Mouse (Mus musculus) embryonic facial prominence, embryonic 15.5 days (tissue): ENCODE results near the gene Hexa. TPM values are rescaled to one million over a fixed set of nuclear protein-coding genes. Genes with fewer than 3 reads are reported as not detected.

ENCODE experiments used
- ATAC-seq: fragments of 200-750 bp; cut with Nextera tagmentation; 2 replicates; pipeline ENCODE4 v1.8.0; 2017; ENCODE audit warnings: low read depth, moderate TSS enrichment; ENCODE audit not compliant: insufficient number of reproducible peaks, low FRiP score, low TSS enrichment
- H3K27ac ChIP-seq: fragments of 300-500 bp; sonication (generic); replicated peaks from 2 replicates; pipeline ENCODE4 v1.5.1; 2015; ENCODE audit warnings: mild to moderate bottlenecking, inconsistent platforms
- H3K27me3 ChIP-seq: fragments of 300-500 bp; sonication (generic); 2 replicates; pipeline ENCODE4 v1.6.1; 2015; ENCODE audit warnings: inconsistent platforms
- H3K36me3 ChIP-seq: fragments of 300-500 bp; sonication (generic); 2 replicates; pipeline ENCODE4 v1.6.1; 2015; ENCODE audit warnings: mild to moderate bottlenecking, inconsistent platforms
- H3K4me1 ChIP-seq: fragments of 300-500 bp; sonication (generic); 2 replicates; pipeline ENCODE4 v1.6.1; 2015; ENCODE audit warnings: inconsistent platforms
- H3K4me2 ChIP-seq: fragments of 300-500 bp; sonication (generic); replicated peaks from 2 replicates; pipeline ENCODE4 v1.6.1; 2015; ENCODE audit warnings: mild to moderate bottlenecking, inconsistent platforms
- H3K4me3 ChIP-seq: fragments of 300-500 bp; sonication (generic); replicated peaks from 2 replicates; pipeline ENCODE4 v1.5.1; 2015; ENCODE audit warnings: mild to moderate bottlenecking, inconsistent platforms
- H3K9ac ChIP-seq: fragments of 300-500 bp; sonication (generic); 2 replicates; pipeline ENCODE4 v1.6.1; 2015; ENCODE audit warnings: inconsistent platforms
- H3K9me3 ChIP-seq: fragments of 300-500 bp; sonication (generic); replicated peaks from 2 replicates; pipeline ENCODE4 v1.6.1; 2016; ENCODE audit warnings: inconsistent platforms
- WGBS: fragments of 180-500 bp; shearing (Covaris S2); methylation state at CpG from one replicate; pipeline ENCODE4 v1.1.7; 2015; 5-methylcytosine and 5-hydroxymethylcytosine counted together
- polyA plus RNA-seq: library from polyadenylated mRNA; unstranded; fragments of >200 nt; fragmentation: Nextera tagmentation; extraction: Ambion mirVana; gene quantifications from 2 replicates; pipeline ENCODE4 v1.2.1, GENCODE M21; 2015

The Hexa gene
- polyA plus RNA-seq, 1 experiment from 2014 or later: 91.5 TPM

DNA sequence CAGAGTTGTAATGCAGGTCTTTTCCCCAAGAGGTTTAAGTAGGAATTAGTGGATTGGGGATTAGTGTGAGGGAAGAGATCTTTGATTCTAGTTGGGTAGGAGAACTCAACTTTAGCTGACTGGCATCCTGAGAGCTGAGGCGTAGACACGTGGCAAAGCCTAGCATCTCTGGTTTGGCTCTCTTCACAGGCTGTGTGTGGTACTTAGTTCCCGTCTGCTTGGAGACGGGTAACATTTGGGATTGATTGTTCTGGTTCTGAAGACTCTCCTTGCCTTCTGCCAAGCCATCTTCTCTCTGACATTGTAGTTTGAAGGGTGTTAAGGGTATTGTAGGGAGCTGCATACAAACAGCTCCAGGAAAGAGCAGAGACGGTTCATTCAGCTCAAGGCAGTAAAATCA lies 13.3 kb downstream of the Hexa start:
- Histone ChIP-seq H3K36me3 (peaks cover 21% of the 10 kb centered on the region; the same call in 1 of the 2 replicates), H3K27me3 (no peaks in the 10 kb centered on the region), H3K4me3 (no peak overlapping the region), H3K4me1 (no peaks in the 10 kb centered on the region), H3K27ac (no peak overlapping the region), H3K9me3 (no peaks in the 10 kb centered on the region), H3K9ac (no peak overlapping the region), H3K4me2 (no peak overlapping the region)
- 73% methylated on average over 5 of the region's 5 CpGs for WGBS
- no peak for ATAC-seq

GRCm38 (mm10) chr9:59553719-59554118 lies 14.4 kb downstream of the Hexa start:
- Histone ChIP-seq H3K9ac (no peak overlapping the region), H3K4me3 (no peak overlapping the region), H3K4me1 (no peaks in the 10 kb centered on the region), H3K9me3 (no peaks in the 10 kb centered on the region), H3K27me3 (no peaks in the 10 kb centered on the region), H3K4me2 (no peak overlapping the region), H3K27ac (no peak overlapping the region), H3K36me3 (peaks cover 24% of the 10 kb centered on the region; the same call in 1 of the 2 replicates)
- WGBS: 85% methylated on average over 4 of the region's 4 CpGs
- ATAC-seq: no peak

DNA sequence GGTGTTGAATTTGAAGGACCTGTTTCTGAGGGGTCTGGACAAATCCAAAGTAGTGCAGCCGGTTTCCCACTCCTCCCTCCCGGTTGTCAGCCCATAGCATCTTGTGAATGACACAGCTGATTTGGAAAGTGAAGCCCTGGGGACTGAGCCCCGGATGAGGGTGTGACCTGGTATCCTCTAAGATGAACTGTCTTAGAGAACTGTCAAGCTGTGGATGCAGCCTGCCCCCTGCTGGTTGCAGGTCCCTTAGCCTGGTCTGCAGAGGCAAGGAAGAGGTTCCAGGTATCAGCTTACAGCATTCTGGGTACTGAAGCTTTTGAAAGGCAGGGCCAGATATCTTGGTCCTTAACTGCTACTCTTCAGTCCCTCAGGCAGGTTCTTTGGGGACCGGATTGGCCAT lies 26.3 kb downstream of the Hexa start:
- no peaks in the 10 kb centered on the region for H3K27me3 ChIP-seq
- 22% methylated on average over 4 of the region's 4 CpGs for WGBS
- peaks cover 43% of the 10 kb centered on the region for H3K36me3 ChIP-seq
- no peaks in the 10 kb centered on the region for H3K9me3 ChIP-seq
- H3K9ac ChIP-seq: no peak overlapping the region
- H3K4me1 ChIP-seq: no peaks in the 10 kb centered on the region
- no peak overlapping the region for H3K4me3 ChIP-seq
- H3K27ac ChIP-seq: no peak overlapping the region
- no peak for ATAC-seq
- H3K4me2 ChIP-seq: no peak overlapping the region

GRCm38 (mm10) chr9:59567111-59567510 lies 27.8 kb downstream of the Hexa start:
- no peaks in the 10 kb centered on the region for H3K27me3 ChIP-seq
- WGBS: 29% methylated on average over 6 of the region's 6 CpGs
- ATAC-seq: 0 out of 2 replicates have a peak, but pooled peaks have one; percentile 43
- no peaks in the 10 kb centered on the region for H3K4me1 ChIP-seq
- no peak overlapping the region for H3K9ac ChIP-seq
- H3K4me2 ChIP-seq: no peak overlapping the region
- no peak overlapping the region for H3K27ac ChIP-seq
- H3K9me3 ChIP-seq: no peaks in the 10 kb centered on the region
- H3K36me3 ChIP-seq: peaks cover 34% of the 10 kb centered on the region
- no peak overlapping the region for H3K4me3 ChIP-seq

DNA sequence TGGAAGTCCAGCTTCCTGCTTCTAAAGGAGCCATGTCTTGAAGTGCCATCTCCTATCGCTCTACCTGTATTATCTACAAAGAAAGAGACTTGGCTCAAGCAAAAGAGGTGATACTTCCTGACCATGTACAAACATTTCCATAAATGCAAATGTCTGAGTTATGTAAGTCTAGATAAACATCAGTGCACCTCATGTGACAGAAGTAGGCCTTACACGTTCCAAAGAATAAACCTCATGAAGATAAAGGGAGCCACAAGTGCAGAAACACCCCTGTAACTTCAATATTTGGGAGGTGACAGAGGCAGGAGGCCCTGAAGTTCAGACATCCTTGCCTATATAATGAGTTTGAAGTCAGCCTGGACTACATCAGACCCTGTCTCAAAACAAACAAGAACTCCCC lies 32.5 kb downstream of the Hexa start:
- no peaks in the 10 kb centered on the region for H3K36me3 ChIP-seq
- WGBS: 76% methylated on average over 2 of the region's 2 CpGs
- H3K27me3 ChIP-seq: peaks cover 6% of the 10 kb centered on the region
- H3K27ac ChIP-seq: no peak overlapping the region
- H3K4me2 ChIP-seq: no peak overlapping the region
- H3K9me3 ChIP-seq: no peaks in the 10 kb centered on the region
- no peak overlapping the region for H3K9ac ChIP-seq
- H3K4me3 ChIP-seq: no peak overlapping the region
- no peak for ATAC-seq
- no peaks in the 10 kb centered on the region for H3K4me1 ChIP-seq

DNA sequence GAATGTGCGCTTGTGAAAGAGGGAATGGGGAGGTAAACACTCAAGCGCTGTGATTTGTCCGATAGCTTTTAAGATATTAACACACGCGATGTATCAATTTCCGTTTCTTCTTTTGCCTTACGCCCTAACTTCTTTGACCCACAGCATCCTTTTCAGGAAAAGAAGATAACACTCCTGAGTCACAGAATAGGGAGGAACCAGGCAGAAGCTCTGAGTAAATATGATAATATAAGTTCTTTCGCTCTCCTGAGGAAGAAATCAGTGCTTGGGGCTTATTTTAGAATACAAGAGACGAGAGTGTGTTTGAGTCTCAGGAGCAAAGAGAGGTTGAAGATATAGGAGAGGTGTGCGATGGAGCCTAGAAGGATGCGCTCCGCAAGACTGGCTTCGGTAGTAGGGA lies 38.1 kb downstream of the Hexa start:
- Histone ChIP-seq H3K4me1 (peaks cover 16% of the 10 kb centered on the region), H3K4me3 (peak overlapping the region; percentile 50), H3K27me3 (peaks cover 27% of the 10 kb centered on the region), H3K9me3 (no peaks in the 10 kb centered on the region), H3K4me2 (peak overlapping the region; percentile 90), H3K27ac (no peak overlapping the region), H3K36me3 (no peaks in the 10 kb centered on the region), H3K9ac (no peak overlapping the region)
- no peak for ATAC-seq
- 14% methylated on average over 13 of the region's 13 CpGs for WGBS

DNA sequence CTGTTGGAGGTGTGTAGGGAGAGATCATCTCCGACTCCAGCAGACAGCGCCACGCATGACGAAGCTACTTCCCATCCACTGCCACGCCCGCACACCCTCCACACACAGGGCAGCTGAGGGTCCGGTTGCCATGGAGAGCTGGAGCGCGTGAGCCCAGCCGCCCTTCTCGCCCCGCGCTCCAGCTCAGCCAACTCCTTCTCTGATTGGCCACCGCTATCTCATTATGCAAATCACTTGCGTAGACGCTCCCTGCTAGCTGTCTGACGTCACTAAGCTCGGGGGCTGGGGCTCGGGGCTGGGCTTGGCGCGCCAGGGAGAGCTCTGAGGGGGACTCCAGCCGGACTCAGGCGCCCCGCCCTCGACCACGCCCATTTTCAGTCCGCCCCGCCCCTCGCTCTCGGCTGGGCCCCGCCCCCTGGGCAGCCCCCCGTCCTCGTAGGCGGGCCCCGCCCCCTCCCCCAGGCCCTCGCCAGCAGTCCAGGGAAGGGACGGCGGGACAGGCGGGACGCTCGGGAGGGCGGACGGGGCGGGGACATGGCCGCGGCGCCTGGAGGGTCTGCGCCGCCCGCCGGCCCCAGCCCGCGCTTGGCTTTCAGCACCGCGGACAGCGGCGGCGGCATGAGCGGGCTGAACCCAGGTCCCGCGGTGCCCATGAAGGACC lies 38.6 kb downstream of the Hexa start, which contains the start of gene Celf6:
Gene Celf6, plus strand, starts transcription at position 74 of the 661 bp plus-strand sequence.
- H3K4me1 ChIP-seq: peaks cover 16% of the 10 kb centered on the region
- peak within 1 kb of the TSS; percentile 50 for H3K4me3 ChIP-seq
- H3K36me3 ChIP-seq: no peaks in the 10 kb centered on the region
- H3K27me3 ChIP-seq: peaks cover 27% of the 10 kb centered on the region
- ATAC-seq: peak; percentile 96
- no peak within 1 kb of the TSS for H3K9ac ChIP-seq
- H3K27ac ChIP-seq: no peak within 1 kb of the TSS
- peak within 1 kb of the TSS; percentile 90 for H3K4me2 ChIP-seq
- 4% methylated on average over 50 of the region's 61 CpGs for WGBS
- no peaks in the 10 kb centered on the region for H3K9me3 ChIP-seq

DNA sequence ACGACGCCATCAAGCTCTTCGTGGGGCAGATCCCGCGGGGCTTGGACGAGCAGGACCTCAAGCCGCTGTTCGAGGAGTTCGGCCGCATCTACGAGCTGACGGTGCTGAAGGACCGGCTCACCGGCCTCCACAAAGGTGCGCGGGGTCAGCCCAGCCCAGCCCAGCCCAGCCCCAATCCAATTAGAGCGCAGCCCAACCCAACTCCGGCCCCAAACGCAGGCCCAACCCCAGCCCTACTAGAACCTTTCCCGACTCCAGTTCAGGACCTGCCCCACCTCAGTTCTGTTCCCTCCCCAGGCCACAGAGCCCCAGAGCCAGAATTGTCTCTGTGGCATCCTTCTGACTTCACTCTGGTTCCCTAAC lies 39.1 kb downstream of the Hexa start:
- peaks cover 16% of the 10 kb centered on the region for H3K4me1 ChIP-seq
- H3K4me3 ChIP-seq: peak overlapping the region; percentile 50
- no peak overlapping the region for H3K27ac ChIP-seq
- WGBS: 0% methylated on average over 20 of the region's 20 CpGs
- peaks cover 27% of the 10 kb centered on the region for H3K27me3 ChIP-seq
- H3K36me3 ChIP-seq: no peaks in the 10 kb centered on the region
- H3K9ac ChIP-seq: no peak overlapping the region
- peak; percentile 6; the same call in 1 of the 2 replicates for ATAC-seq
- peak overlapping the region; percentile 90 for H3K4me2 ChIP-seq
- H3K9me3 ChIP-seq: no peaks in the 10 kb centered on the region

GRCm38 (mm10) chr9:59584871-59585308 lies 45.5 kb downstream of the Hexa start:
- WGBS: 3% methylated on average over 13 of the region's 13 CpGs
- Histone ChIP-seq H3K4me2 (peak overlapping the region; percentile 51), H3K27ac (no peak overlapping the region), H3K4me3 (peak overlapping the region; percentile 38), H3K27me3 (peaks cover 13% of the 10 kb centered on the region; the same call in 1 of the 2 replicates), H3K4me1 (no peaks in the 10 kb centered on the region), H3K36me3 (no peaks in the 10 kb centered on the region), H3K9ac (no peak overlapping the region), H3K9me3 (no peaks in the 10 kb centered on the region)
- ATAC-seq: no peak; the same call in 1 of the 2 replicates

- no peaks in the 10 kb centered on the region for H3K4me1 ChIP-seq
- no peak overlapping the region for H3K9ac ChIP-seq
- H3K27me3 ChIP-seq: peaks cover 8% of the 10 kb centered on the region; the same call in 1 of the 2 replicates
- no peaks in the 10 kb centered on the region for H3K36me3 ChIP-seq
- no peak for ATAC-seq
- H3K4me3 ChIP-seq: no peak overlapping the region
- H3K9me3 ChIP-seq: no peaks in the 10 kb centered on the region
- H3K4me2 ChIP-seq: no peak overlapping the region
- 68% methylated on average over 5 of the region's 5 CpGs for WGBS
- no peak overlapping the region for H3K27ac ChIP-seq
These were observed 48.9 kb downstream of the Hexa start for GRCm38 (mm10) chr9:59588252-59588651.

- Histone ChIP-seq H3K9ac (no peak overlapping the region), H3K27me3 (peaks cover 8% of the 10 kb centered on the region; the same call in 1 of the 2 replicates), H3K9me3 (no peaks in the 10 kb centered on the region), H3K27ac (no peak overlapping the region), H3K36me3 (no peaks in the 10 kb centered on the region), H3K4me1 (no peaks in the 10 kb centered on the region), H3K4me3 (no peak overlapping the region), H3K4me2 (no peak overlapping the region)
- no peak; the same call in 1 of the 2 replicates for ATAC-seq
- WGBS: 33% methylated on average over 12 of the region's 12 CpGs
These were observed 49.7 kb downstream of the Hexa start for GRCm38 (mm10) chr9:59588710-59589671.
